Mouse (Mus musculus) forebrain, embryonic 15.5 days (tissue): ENCODE measurements around the gene Hpn. TPM values are rescaled to one million over a fixed set of nuclear protein-coding genes. Genes with fewer than 3 reads are reported as not detected.

Source experiments
- ATAC-seq: fragments of 200-750 bp; cut with Nextera tagmentation; replicated peaks from 2 replicates; pipeline ENCODE4 v1.8.0; 2017; ENCODE audit warnings: mild to moderate bottlenecking, moderate TSS enrichment, moderate library complexity
- H3K27ac ChIP-seq: fragments of 300-500 bp; sonication (generic); replicated peaks from 2 replicates; pipeline ENCODE4 v1.5.1; 2015; ENCODE audit warnings: mild to moderate bottlenecking, inconsistent platforms
- H3K27me3 ChIP-seq: fragments of 300-500 bp; sonication (generic); 2 replicates; pipeline ENCODE4 v1.6.1; 2015; ENCODE audit warnings: inconsistent platforms
- H3K36me3 ChIP-seq: fragments of 300-500 bp; sonication (generic); 2 replicates; pipeline ENCODE4 v1.6.1; 2015; ENCODE audit warnings: mild to moderate bottlenecking, inconsistent platforms
- H3K4me1 ChIP-seq: fragments of 300-500 bp; sonication (generic); 2 replicates; pipeline ENCODE4 v1.6.1; 2015; ENCODE audit warnings: inconsistent platforms
- H3K4me2 ChIP-seq: fragments of 300-500 bp; sonication (generic); replicated peaks from 2 replicates; pipeline ENCODE4 v1.6.1; 2015; ENCODE audit warnings: mild to moderate bottlenecking, inconsistent platforms
- H3K4me3 ChIP-seq: fragments of 300-500 bp; sonication (generic); 2 replicates; pipeline ENCODE4 v1.5.1; 2015; ENCODE audit warnings: mild to moderate bottlenecking, inconsistent platforms
- H3K9ac ChIP-seq: fragments of 300-500 bp; sonication (generic); replicated peaks from 2 replicates; pipeline ENCODE4 v1.6.1; 2015; ENCODE audit warnings: mild to moderate bottlenecking, inconsistent platforms
- H3K9me3 ChIP-seq: fragments of 300-500 bp; sonication (generic); 2 replicates; pipeline ENCODE4 v1.6.1; 2016; ENCODE audit warnings: inconsistent platforms
- WGBS: fragments of 180-500 bp; shearing (Covaris S2); methylation state at CpG from one replicate; pipeline ENCODE4 v1.1.7; 2015; ENCODE audit warnings: mixed read lengths; 5-methylcytosine and 5-hydroxymethylcytosine counted together
- polyA plus RNA-seq: library from polyadenylated mRNA; unstranded; fragments of >200 nt; fragmentation: Nextera tagmentation; extraction: Ambion mirVana; gene quantifications from 2 replicates; pipeline ENCODE4 v1.2.1, GENCODE M21; 2015

Gene Hpn
- polyA plus RNA-seq, 1 experiment from 2014 or later, result 0.36 TPM

GRCm38 (mm10) chr7:31135717-31136116, 20.6 kb upstream of the Hpn start:
- Histone ChIP-seq H3K36me3 (peaks cover 100% of the 10 kb centered on the region), H3K9me3 (no peaks in the 10 kb centered on the region), H3K4me3 (no peak overlapping the region), H3K4me1 (no peaks in the 10 kb centered on the region), H3K9ac (no peak overlapping the region), H3K4me2 (no peak overlapping the region), H3K27me3 (no peaks in the 10 kb centered on the region), H3K27ac (no peak overlapping the region)
- 97% methylated on average over 10 of the region's 10 CpGs for WGBS
- ATAC-seq, result no peak

- Histone ChIP-seq H3K4me1 (peaks cover 8% of the 10 kb centered on the region), H3K4me3 (no peak overlapping the region), H3K27me3 (0 out of 2 replicates have a peak, but pooled peaks cover 2% of the 10 kb centered on the region), H3K36me3 (peaks cover 88% of the 10 kb centered on the region), H3K9ac (no peak overlapping the region), H3K9me3 (no peaks in the 10 kb centered on the region), H3K27ac (no peak overlapping the region), H3K4me2 (no peak overlapping the region)
- no peak for ATAC-seq
- 95% methylated on average over 4 of the region's 4 CpGs for WGBS
Measured at GRCm38 (mm10) chr7:31131866-31132265, 16.8 kb upstream of the Hpn start.

- H3K36me3 ChIP-seq, result peaks cover 78% of the 10 kb centered on the region
- WGBS, result 46% methylated on average over 4 of the region's 4 CpGs
Measured at GRCm38 (mm10) chr7:31130841-31131240, 15.8 kb upstream of the Hpn start.

GRCm38 (mm10) chr7:31130197-31130596, 15.1 kb upstream of the Hpn start:
- 92% methylated on average over 7 of the region's 7 CpGs for WGBS
- Histone ChIP-seq H3K9me3 (no peaks in the 10 kb centered on the region), H3K36me3 (peaks cover 71% of the 10 kb centered on the region), H3K4me2 (no peak overlapping the region), H3K27me3 (peaks cover 17% of the 10 kb centered on the region), H3K4me1 (peaks cover 16% of the 10 kb centered on the region), H3K27ac (no peak overlapping the region), H3K4me3 (no peak overlapping the region), H3K9ac (no peak overlapping the region)
- no peak for ATAC-seq

More at GRCm38 (mm10) chr7:31130841-31131240, 15.8 kb upstream of the Hpn start:
- no peak overlapping the region for H3K9ac ChIP-seq
- no peaks in the 10 kb centered on the region for H3K9me3 ChIP-seq
- H3K27ac ChIP-seq, result no peak overlapping the region
- H3K4me3 ChIP-seq, result no peak overlapping the region
- no peak for ATAC-seq
- H3K27me3 ChIP-seq, result peaks cover 12% of the 10 kb centered on the region
- peaks cover 16% of the 10 kb centered on the region for H3K4me1 ChIP-seq
- no peak overlapping the region for H3K4me2 ChIP-seq

GRCm38 (mm10) chr7:31128157-31128705, 13.1 kb upstream of the Hpn start:
- no peak overlapping the region for H3K27ac ChIP-seq
- peaks cover 51% of the 10 kb centered on the region for H3K36me3 ChIP-seq
- no peaks in the 10 kb centered on the region for H3K9me3 ChIP-seq
- WGBS, result 68% methylated on average over 9 of the region's 9 CpGs
- peaks cover 16% of the 10 kb centered on the region for H3K4me1 ChIP-seq
- no peak overlapping the region for H3K4me3 ChIP-seq
- 0 out of 2 replicates have a peak, but pooled peaks have one; percentile 2 for ATAC-seq
- no peak overlapping the region for H3K9ac ChIP-seq
- H3K27me3 ChIP-seq, result peaks cover 21% of the 10 kb centered on the region
- H3K4me2 ChIP-seq, result no peak overlapping the region

- H3K4me2 ChIP-seq, result peak within 1 kb of the TSS; percentile 88
- peak within 1 kb of the TSS; percentile 57 for H3K9ac ChIP-seq
- H3K36me3 ChIP-seq, result peaks cover 40% of the 10 kb centered on the region
- ATAC-seq, result peak; percentile 39
- H3K4me3 ChIP-seq, result peak within 1 kb of the TSS; percentile 54
- no peaks in the 10 kb centered on the region for H3K9me3 ChIP-seq
- H3K27ac ChIP-seq, result no peak within 1 kb of the TSS
- WGBS, result 4% methylated on average over 25 of the region's 60 CpGs
- H3K4me1 ChIP-seq, result peaks cover 16% of the 10 kb centered on the region
- H3K27me3 ChIP-seq, result peaks cover 21% of the 10 kb centered on the region
Measured at GRCm38 (mm10) chr7:31126851-31127724, 12.0 kb upstream of the Hpn start, which contains the start of gene Scn1b. Scn1b (minus strand) TSS chr7:31127003.

GRCm38 (mm10) chr7:31126211-31126751, 11.2 kb upstream of the Hpn start:
- 0 out of 2 replicates have a peak, but pooled peaks have one; percentile 30 for ATAC-seq
- Histone ChIP-seq H3K36me3 (peaks cover 32% of the 10 kb centered on the region), H3K27ac (no peak overlapping the region), H3K4me1 (peaks cover 16% of the 10 kb centered on the region), H3K4me2 (peak overlapping the region; percentile 88), H3K4me3 (peak overlapping the region; percentile 54), H3K9me3 (no peaks in the 10 kb centered on the region), H3K27me3 (peaks cover 21% of the 10 kb centered on the region), H3K9ac (peak overlapping the region; percentile 57)
- 1% methylated on average over 53 of the region's 53 CpGs for WGBS

- H3K9ac ChIP-seq, result no peak overlapping the region
- H3K27me3 ChIP-seq, result peaks cover 21% of the 10 kb centered on the region
- no peak overlapping the region for H3K4me3 ChIP-seq
- no peaks in the 10 kb centered on the region for H3K9me3 ChIP-seq
- WGBS, result 89% methylated on average over 13 of the region's 13 CpGs
- peaks cover 16% of the 10 kb centered on the region for H3K4me1 ChIP-seq
- no peak for ATAC-seq
- H3K27ac ChIP-seq, result no peak overlapping the region
- no peak overlapping the region for H3K4me2 ChIP-seq
- H3K36me3 ChIP-seq, result peaks cover 20% of the 10 kb centered on the region
Measured at GRCm38 (mm10) chr7:31125116-31125515, 10.0 kb upstream of the Hpn start.

- Histone ChIP-seq H3K27me3 (peaks cover 21% of the 10 kb centered on the region), H3K27ac (no peak overlapping the region), H3K4me3 (no peak overlapping the region), H3K4me2 (no peak overlapping the region), H3K4me1 (peaks cover 16% of the 10 kb centered on the region), H3K9me3 (no peaks in the 10 kb centered on the region), H3K36me3 (peaks cover 13% of the 10 kb centered on the region), H3K9ac (no peak overlapping the region)
- 87% methylated on average over 5 of the region's 5 CpGs for WGBS
- ATAC-seq, result no peak
Measured at GRCm38 (mm10) chr7:31124381-31124780, 9.3 kb upstream of the Hpn start.

- H3K27ac ChIP-seq, result no peak overlapping the region
- H3K4me2 ChIP-seq, result no peak overlapping the region
- WGBS, result 78% methylated on average over 3 of the region's 3 CpGs
- no peaks in the 10 kb centered on the region for H3K9me3 ChIP-seq
- peaks cover 16% of the 10 kb centered on the region for H3K4me1 ChIP-seq
- H3K36me3 ChIP-seq, result peaks cover 6% of the 10 kb centered on the region; the same call in 1 of the 2 replicates
- H3K27me3 ChIP-seq, result peaks cover 21% of the 10 kb centered on the region
- no peak overlapping the region for H3K9ac ChIP-seq
- no peak for ATAC-seq
- H3K4me3 ChIP-seq, result no peak overlapping the region
Measured at GRCm38 (mm10) chr7:31123697-31124096, 8.6 kb upstream of the Hpn start.

GRCm38 (mm10) chr7:31122641-31123631, 7.8 kb upstream of the Hpn start:
- H3K4me2 ChIP-seq, result no peak overlapping the region
- H3K27ac ChIP-seq, result no peak overlapping the region
- H3K4me1 ChIP-seq, result peaks cover 16% of the 10 kb centered on the region
- no peak for ATAC-seq
- 91% methylated on average over 15 of the region's 16 CpGs for WGBS
- H3K9ac ChIP-seq, result no peak overlapping the region
- no peaks in the 10 kb centered on the region for H3K36me3 ChIP-seq
- no peaks in the 10 kb centered on the region for H3K9me3 ChIP-seq
- no peak overlapping the region for H3K4me3 ChIP-seq
- H3K27me3 ChIP-seq, result peaks cover 21% of the 10 kb centered on the region
